Comparison of ENCODE assay signal across 27 mouse cellular contexts in the genomic region with DNA sequence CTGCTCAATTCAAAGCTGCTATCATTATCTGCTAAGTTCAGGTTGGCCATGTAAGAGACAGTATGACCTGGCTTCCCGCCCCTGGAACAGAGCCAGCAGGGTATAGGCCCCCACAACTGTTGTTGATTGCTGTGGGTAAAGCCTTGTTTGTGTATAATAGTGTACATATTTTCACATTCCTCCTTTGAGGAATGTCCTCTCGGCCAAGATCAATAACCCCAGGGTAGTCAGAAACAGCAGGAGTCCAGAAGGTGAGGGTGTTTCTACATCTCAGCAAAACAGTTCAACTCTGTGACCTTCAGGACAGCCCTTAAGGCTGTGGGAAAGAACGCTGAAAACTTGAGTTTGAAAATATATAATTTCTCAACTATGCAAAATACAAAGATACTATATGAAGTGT.
"Had no signal": no experiment of that assay in that cellular context is flagged by ENCODE, and none has a peak within 500 bp of the region (broad histone marks: within the 10 kb centered on the region; RNA-seq: fewer than 3 reads in every experiment).

No protein-coding gene starts in this region.

- H3K27ac ChIP-seq: embryonic facial prominence, embryonic 10.5 days; embryonic facial prominence, embryonic 12.5 days; embryonic facial prominence, embryonic 13.5 days; embryonic facial prominence, embryonic 15.5 days; forebrain, embryonic 10.5 days; forebrain, embryonic 12.5 days; forebrain, embryonic 13.5 days; forebrain, embryonic 15.5 days; gastrocnemius, adult 2 months; heart, adult 2 months; heart, embryonic 10.5 days had no signal

- H3K4me3 ChIP-seq: embryonic facial prominence, embryonic 10.5 days; embryonic facial prominence, embryonic 12.5 days; embryonic facial prominence, embryonic 13.5 days; embryonic facial prominence, embryonic 15.5 days; erythroblast, embryonic 14.5 days; forebrain, embryonic 10.5 days; forebrain, embryonic 12.5 days; forebrain, embryonic 13.5 days; forebrain, embryonic 15.5 days; gastrocnemius, adult 2 months; heart, adult 2 months; heart, embryonic 10.5 days had no signal

- ATAC-seq: forebrain, embryonic 13.5 days; forebrain, embryonic 14.5 days; forebrain, embryonic 15.5 days; forebrain, embryonic 16.5 days; forebrain, postnatal 0 days had no signal

- DNase-seq: cerebellum, adult 9-11 months; cerebellum, postnatal 10 days; cerebellum, postnatal 14 days; cerebellum, postnatal 25 days; cerebellum, postnatal 36 days; embryo, embryonic 11 days; forebrain, postnatal 0 days; gastrocnemius, adult 2 months; gastrocnemius, postnatal 10 days; gastrocnemius, postnatal 14 days; gastrocnemius, postnatal 25 days; gastrocnemius, postnatal 36 days; heart, adult 11 months; heart, adult 18-20 months; heart, adult 2 months had no signal

- H3K36me3 ChIP-seq: embryonic facial prominence, embryonic 10.5 days; embryonic facial prominence, embryonic 12.5 days; embryonic facial prominence, embryonic 13.5 days; embryonic facial prominence, embryonic 15.5 days; forebrain, embryonic 10.5 days; forebrain, embryonic 12.5 days; forebrain, embryonic 15.5 days; heart, embryonic 10.5 days had no signal
